Comparison of ENCODE assay signal across 22 mouse cellular contexts in the genomic region with DNA sequence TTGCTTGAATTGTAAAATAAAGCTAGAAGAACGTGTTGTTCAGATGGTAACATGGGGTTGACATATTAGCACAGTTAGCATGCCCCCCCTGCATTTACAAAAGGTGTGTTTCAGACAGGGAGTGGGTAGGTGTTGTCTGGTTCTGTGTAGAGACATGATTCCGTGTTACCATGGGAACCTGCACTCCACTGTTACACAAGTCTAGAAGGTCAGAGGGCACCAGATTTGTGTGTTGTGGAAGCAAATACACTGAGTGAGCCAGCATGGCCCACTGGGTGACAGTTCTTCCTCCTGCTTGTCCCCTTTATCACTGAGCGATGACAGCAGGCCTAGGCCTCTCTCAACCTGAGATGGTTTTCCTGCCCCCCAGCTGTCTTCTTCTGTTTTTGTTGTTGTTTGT. TPM values are rescaled to one million over a fixed set of nuclear protein-coding genes. Genes with fewer than 3 reads are reported as not detected.
DNase-seq lines count a peak whose midpoint lies in the region; ATAC-seq and TF ChIP-seq lines count a peak whose summit lies in the region.
"Had no signal": no experiment of that assay in that cellular context is flagged by ENCODE, and none has a peak within 500 bp of the region (broad histone marks: within the 10 kb centered on the region; RNA-seq: fewer than 3 reads in every experiment).

No protein-coding gene starts in this region.

- no peaks in the 10 kb centered on the region for H3K27me3 ChIP-seq in liver, adult 2 months (ENCODE audit: control insufficient read depth, insufficient read depth, low read length)
- H3K27me3 ChIP-seq in liver, embryonic 11.5 days (replicated peaks; ENCODE audit: control insufficient read depth, insufficient read depth, low read length), result no peaks in the 10 kb centered on the region
- H3K27me3 ChIP-seq in liver, embryonic 14.5 days (ENCODE audit: control insufficient read depth, insufficient read depth, low read length), result no peaks in the 10 kb centered on the region
- H3K27me3 ChIP-seq: CH12.LX; embryonic facial prominence, embryonic 12.5 days; heart, embryonic 15.5 days; hindbrain, embryonic 15.5 days; Patski had no signal

- H3K36me3 ChIP-seq in liver, adult 2 months (ENCODE audit: control insufficient read depth, insufficient read depth, low read length), result no peaks in the 10 kb centered on the region
- peaks cover 40% of the 10 kb centered on the region for H3K36me3 ChIP-seq in liver, embryonic 11.5 days (ENCODE audit: control insufficient read depth, insufficient read depth, low read length)
- H3K36me3 ChIP-seq in liver, embryonic 14.5 days (replicated peaks; ENCODE audit: control insufficient read depth, insufficient read depth, low read depth), result peaks cover 24% of the 10 kb centered on the region

- no peak overlapping the region for H3K4me3 ChIP-seq in liver, adult 2 months (ENCODE audit: insufficient read depth, low read depth, low read length)
- no peak overlapping the region for H3K4me3 ChIP-seq in liver, embryonic 11.5 days (ENCODE audit: low read depth, low read length)
- no peak overlapping the region for H3K4me3 ChIP-seq in liver, embryonic 14.5 days (ENCODE audit: insufficient read depth in 1 of 2, low read depth in 2 of 2, low read length in 2 of 2)
- H3K4me3 ChIP-seq: embryonic facial prominence, embryonic 12.5 days; heart, embryonic 15.5 days; hindbrain, embryonic 10.5 days; hindbrain, embryonic 15.5 days had no signal

- H3K4me2 ChIP-seq in liver, embryonic 11.5 days, result no peak overlapping the region
- no peak overlapping the region for H3K4me2 ChIP-seq in liver, embryonic 14.5 days (ENCODE audit: low read depth)
- H3K4me2 ChIP-seq: embryonic facial prominence, embryonic 12.5 days; heart, embryonic 11.5 days; heart, embryonic 15.5 days; hindbrain, embryonic 15.5 days had no signal

- no peak for TF ChIP-seq CTCF in liver, adult 2 months (IDR thresholded peaks at IDR 0.05; ENCODE audit: low read depth, low read length)
- no peak for TF ChIP-seq CTCF in liver, embryonic 14.5 days (IDR thresholded peaks at IDR 0.05; ENCODE audit: low read depth)

- intact Hi-C loops in heart, postnatal 10 days (cut with DNase I), result no loop called here

- 0 out of 2 replicates have a peak, but pooled peaks have one; percentile 34 for ATAC-seq in liver, embryonic 11.5 days (replicated peaks; ENCODE audit: low FRiP score)
- 0 out of 2 replicates have a peak, but pooled peaks have one; percentile 31 for ATAC-seq in liver, embryonic 14.5 days (ENCODE audit: insufficient read depth)
- ATAC-seq: forebrain, embryonic 16.5 days; Patski had no signal

- H3K79me2 ChIP-seq in liver, adult 2 months (ENCODE audit: control insufficient read depth, insufficient read depth, low read length), result peaks cover 5% of the 10 kb centered on the region; the same call in 1 of the 2 replicates

- H3K27ac ChIP-seq in liver, adult 2 months (replicated peaks; ENCODE audit: insufficient read depth, low read depth, low read length), result peak overlapping the region; percentile 51
- no peak overlapping the region for H3K27ac ChIP-seq in liver, embryonic 11.5 days (ENCODE audit: low read depth, low read length)
- H3K27ac ChIP-seq in liver, embryonic 14.5 days, result no peak overlapping the region
- H3K27ac ChIP-seq: embryonic facial prominence, embryonic 12.5 days; heart, embryonic 15.5 days; hindbrain, embryonic 10.5 days; hindbrain, embryonic 15.5 days had no signal

- H3K9ac ChIP-seq in liver, adult 2 months (ENCODE audit: low read depth, low read length), result no peak overlapping the region
- no peak overlapping the region for H3K9ac ChIP-seq in liver, embryonic 11.5 days (ENCODE audit: low read depth, low read length)
- no peak overlapping the region for H3K9ac ChIP-seq in liver, embryonic 14.5 days (replicated peaks)
- H3K9ac ChIP-seq: embryonic facial prominence, embryonic 12.5 days; heart, embryonic 15.5 days; hindbrain, embryonic 15.5 days had no signal

- TF ChIP-seq EP300 in liver, embryonic 14.5 days (IDR thresholded peaks at IDR 0.05; ENCODE audit: low read depth), result no peak

- TF ChIP-seq POLR2A in liver, adult 2 months (IDR thresholded peaks at IDR 0.05; ENCODE audit: extremely low read depth, insufficient read depth, low read length), result no peak

- H3K4me1 ChIP-seq in liver, adult 2 months (ENCODE audit: control insufficient read depth, insufficient read depth, low read length), result peaks cover 31% of the 10 kb centered on the region
- H3K4me1 ChIP-seq in liver, embryonic 11.5 days (replicated peaks; ENCODE audit: control insufficient read depth, insufficient read depth, low read length), result no peaks in the 10 kb centered on the region
- no peaks in the 10 kb centered on the region for H3K4me1 ChIP-seq in liver, embryonic 14.5 days (replicated peaks; ENCODE audit: control insufficient read depth in 2 of 2, insufficient read depth in 2 of 2, low read length in 1 of 2)
- H3K4me1 ChIP-seq: embryonic facial prominence, embryonic 12.5 days; heart, embryonic 15.5 days; hindbrain, embryonic 10.5 days had no signal

- DNase-seq in liver, adult 2 months (ENCODE audit: extremely low read depth, low read depth, low spot score), result peak; percentile 93
- DNase-seq in liver, result no peak
- no peak for DNase-seq in liver, embryonic 11.5 days (ENCODE audit: low spot score)
- DNase-seq in liver, embryonic 14.5 days (ENCODE audit: low read depth in 3 of 3, low spot score in 3 of 3), result peak in 2 of 3 experiments; percentile 9 to 11
- DNase-seq in heart, adult 8-10 months (ENCODE audit: low spot score), result no peak
- no peak for DNase-seq in heart, postnatal 10 days
- DNase-seq: adrenal gland, adult 2 months; adrenal gland, postnatal 25 days; cerebellum, adult 8-10 months; cerebellum, postnatal 25 days; gastrocnemius, postnatal 10 days; heart, adult 18-20 months had no signal

- no peaks in the 10 kb centered on the region for H3K9me3 ChIP-seq in liver, embryonic 11.5 days (ENCODE audit: control insufficient read depth, low read length)
- H3K9me3 ChIP-seq in liver, embryonic 14.5 days (ENCODE audit: control insufficient read depth, low read length), result no peaks in the 10 kb centered on the region
- H3K9me3 ChIP-seq: embryonic facial prominence, embryonic 12.5 days; heart, embryonic 15.5 days; hindbrain, embryonic 10.5 days; hindbrain, embryonic 15.5 days had no signal

- WGBS in liver, adult 2 months, result 37% methylated on average over 3 of the region's 3 CpGs
- 83% methylated on average over 3 of the region's 3 CpGs for WGBS in liver, embryonic 11.5 days
- 72% methylated on average over 3 of the region's 3 CpGs for WGBS in liver, embryonic 14.5 days (ENCODE audit: insufficient replicate concordance)

RNA-seq across cellular contexts. Expression of a gene that starts 46.3 kb away (rescaled TPM):
- 9.8 and 19.7 TPM in 2 replicates for total RNA-seq in liver, adult 2 months (2014; rRNA removed)
- polyA plus RNA-seq in liver, adult 2 months (2012; rRNA removed), result 24.5 and 38.2 TPM in 2 replicates
- 40.2 and 47.4 TPM in 2 replicates for polyA plus RNA-seq in liver, embryonic 11.5 days (2014; fragmentation: Nextera tagmentation; extraction: Ambion mirVana)
- 20.8 and 23.0 TPM in 2 replicates for polyA plus RNA-seq in liver, embryonic 14.5 days (2012; rRNA removed)
- 12.0 and 13.6 TPM in 2 replicates for polyA plus RNA-seq in liver, embryonic 14.5 days (2014; fragmentation: Nextera tagmentation; extraction: Ambion mirVana)
- 10 to 100 TPM in 3 of 4 experiments, 1 to 10 TPM in 1; 7.6 to 24.8 (median 17.2) TPM for total RNA-seq in heart, adult 8-10 months (2022)
- 10 to 100 TPM in 1 of 2 experiments, 1 to 10 TPM in 1; 9.8 to 11.9 TPM for total RNA-seq in heart, postnatal 10 days (2021)

RNA-seq across cellular contexts. Expression of a gene that starts 51.2 kb away (rescaled TPM):
- total RNA-seq in liver, adult 2 months (2014; rRNA removed), result 90.5 and 92.0 TPM in 2 replicates
- 203 and 352 TPM in 2 replicates for polyA plus RNA-seq in liver, adult 2 months (2012; rRNA removed)
- polyA plus RNA-seq in liver, embryonic 11.5 days (2014; fragmentation: Nextera tagmentation; extraction: Ambion mirVana), result 0.55 and 0.66 TPM in 2 replicates
- 0.87 and 1.1 TPM in 2 replicates for polyA plus RNA-seq in liver, embryonic 14.5 days (2012; rRNA removed)
- polyA plus RNA-seq in liver, embryonic 14.5 days (2014; fragmentation: Nextera tagmentation; extraction: Ambion mirVana), result 1.3 and 1.4 TPM in 2 replicates
- under 1 TPM in 1 of 4 experiments, not detected in 3; 0.23 TPM for total RNA-seq in heart, adult 8-10 months (2022)
- not detected for total RNA-seq in heart, postnatal 10 days (2021)
- total RNA-seq: adrenal gland, postnatal 25 days; gastrocnemius, postnatal 10 days; heart, adult 18-20 months; heart, postnatal 25 days had no signal
- polyA plus RNA-seq: embryonic facial prominence, embryonic 12.5 days; forebrain, embryonic 11.5 days; heart, embryonic 11.5 days; heart, embryonic 15.5 days; Patski had no signal

Comparison
In these comparisons a context has a peak if more than half of its experiments do, and no peak if none do; other contexts are left out.
1. DNase-seq: peak in liver, adult 2 months (single experiment) and liver, embryonic 14.5 days (2 of 3); none in liver (single experiment), liver, embryonic 11.5 days (single experiment), heart, adult 8-10 months (single experiment) and heart, postnatal 10 days (0 of 2).
2. RNA of a gene that starts 51.2 kb away (total RNA-seq): 90.5 to 92.0 TPM in liver, adult 2 months; 0.23 TPM in heart, adult 8-10 months and not detected in heart, postnatal 10 days; every median in the first group is over 10 times any median in the second.